Mouse (Mus musculus): ENCODE data around the gene Tescl. TPM values are rescaled to one million over a fixed set of nuclear protein-coding genes. Genes with fewer than 3 reads are reported as not detected.

The Tescl gene
- polyA plus RNA-seq, 1 experiment from 2014 or later: not detected

- DNase-seq (ENCODE audit: low spot score, missing footprints) (peak; percentile 74), ATAC-seq (ENCODE audit: low FRiP score) (no peak)
- H3K27me3 ChIP-seq (ENCODE audit: control insufficient read depth, insufficient read depth, low read length): no peaks in the 10 kb centered on the region
- H3K4me1 ChIP-seq (ENCODE audit: control insufficient read depth, insufficient read depth, low read length): no peaks in the 10 kb centered on the region
- H3K4me3 ChIP-seq (ENCODE audit: low read depth, low read length): no peak overlapping the region
- no peak overlapping the region for H3K9ac ChIP-seq (ENCODE audit: low read length)
- no peaks in the 10 kb centered on the region for H3K9me3 ChIP-seq (ENCODE audit: control insufficient read depth, low read length)
- no peak overlapping the region for H3K27ac ChIP-seq (ENCODE audit: low read depth, low read length)
- H3K4me2 ChIP-seq: no peak overlapping the region
- peaks cover 23% of the 10 kb centered on the region for H3K36me3 ChIP-seq (ENCODE audit: control insufficient read depth, insufficient read depth, low read length)
- 87% methylated on average over 5 of the region's 5 CpGs for WGBS
Measured at GRCm38 (mm10) chr7:24287670-24288069, 46.1 kb downstream of the Tescl start.

- H3K36me3 ChIP-seq (ENCODE audit: control insufficient read depth, insufficient read depth, low read length): peaks cover 17% of the 10 kb centered on the region
- H3K9me3 ChIP-seq (ENCODE audit: control insufficient read depth, low read length): no peaks in the 10 kb centered on the region
- no peak overlapping the region for H3K9ac ChIP-seq (ENCODE audit: low read length)
- H3K27ac ChIP-seq (ENCODE audit: low read depth, low read length): no peak overlapping the region
- no peak overlapping the region for H3K4me3 ChIP-seq (ENCODE audit: low read depth, low read length)
- WGBS: 75% methylated on average over 4 of the region's 4 CpGs
- ATAC-seq (ENCODE audit: low FRiP score) (no peak), DNase-seq (ENCODE audit: low spot score, missing footprints) (peak; percentile 65)
- H3K4me2 ChIP-seq: no peak overlapping the region
- no peaks in the 10 kb centered on the region for H3K4me1 ChIP-seq (ENCODE audit: control insufficient read depth, insufficient read depth, low read length)
- no peaks in the 10 kb centered on the region for H3K27me3 ChIP-seq (ENCODE audit: control insufficient read depth, insufficient read depth, low read length)
Measured at GRCm38 (mm10) chr7:24286916-24287315, 46.8 kb downstream of the Tescl start.

- Histone ChIP-seq H3K27ac (ENCODE audit: low read depth, low read length) (no peak overlapping the region), H3K4me2 (no peak overlapping the region), H3K9ac (ENCODE audit: low read length) (no peak overlapping the region), H3K4me1 (ENCODE audit: control insufficient read depth, insufficient read depth, low read length) (no peaks in the 10 kb centered on the region), H3K36me3 (ENCODE audit: control insufficient read depth, insufficient read depth, low read length) (peaks cover 9% of the 10 kb centered on the region), H3K9me3 (ENCODE audit: control insufficient read depth, low read length) (no peaks in the 10 kb centered on the region), H3K27me3 (ENCODE audit: control insufficient read depth, insufficient read depth, low read length) (no peaks in the 10 kb centered on the region), H3K4me3 (ENCODE audit: low read depth, low read length) (no peak overlapping the region)
- DNase-seq (ENCODE audit: low spot score, missing footprints) (peak; percentile 82), ATAC-seq (ENCODE audit: low FRiP score) (no peak)
- WGBS: 48% methylated on average over 4 of the region's 4 CpGs
Measured at GRCm38 (mm10) chr7:24286090-24286489, 47.6 kb downstream of the Tescl start.

Small RNA genes lying within 50 kb of the gene (microRNA-seq; reads per million reads assigned to microRNA genes)
- gene Gm27592: not detected

Other genes with a start within 250 kb of the Tescl start
- 4.1 and 4.3 TPM in 2 replicates for gene Zfp112, start 221.6 kb downstream of the Tescl start, polyA plus RNA-seq (2014; fragmentation: Nextera tagmentation; extraction: Ambion mirVana)
- gene Zfp235, start 199.8 kb downstream of the Tescl start, polyA plus RNA-seq (2014; fragmentation: Nextera tagmentation; extraction: Ambion mirVana): 13.5 and 16.6 TPM in 2 replicates
- gene Zfp114, start 158.9 kb downstream of the Tescl start, polyA plus RNA-seq (2014; fragmentation: Nextera tagmentation; extraction: Ambion mirVana): 4.6 and 4.8 TPM in 2 replicates
- gene Zfp111, start 122.5 kb downstream of the Tescl start, polyA plus RNA-seq (2014; fragmentation: Nextera tagmentation; extraction: Ambion mirVana): 10.5 and 11.3 TPM in 2 replicates
- 4.5 and 5.1 TPM in 2 replicates for gene Zfp109, start 96.4 kb downstream of the Tescl start, polyA plus RNA-seq (2014; fragmentation: Nextera tagmentation; extraction: Ambion mirVana)
- gene Zfp108, start 79.1 kb downstream of the Tescl start, polyA plus RNA-seq (2014; fragmentation: Nextera tagmentation; extraction: Ambion mirVana): 2.5 and 2.7 TPM in 2 replicates
- gene Zfp93, start 63.5 kb downstream of the Tescl start, polyA plus RNA-seq (2014; fragmentation: Nextera tagmentation; extraction: Ambion mirVana): 7.1 and 8.8 TPM in 2 replicates
- 37.1 and 40.8 TPM in 2 replicates for gene Zfp61, start 32.7 kb downstream of the Tescl start, polyA plus RNA-seq (2014; fragmentation: Nextera tagmentation; extraction: Ambion mirVana)
- 13.0 and 14.3 TPM in 2 replicates for gene Zfp94, start 17.3 kb downstream of the Tescl start, polyA plus RNA-seq (2014; fragmentation: Nextera tagmentation; extraction: Ambion mirVana)
- not detected in 2 replicates for gene Lypd5, start 15.3 kb upstream of the Tescl start, polyA plus RNA-seq (2014; fragmentation: Nextera tagmentation; extraction: Ambion mirVana)
- 2.8 and 3.4 TPM in 2 replicates for gene Kcnn4, start 36.3 kb upstream of the Tescl start, polyA plus RNA-seq (2014; fragmentation: Nextera tagmentation; extraction: Ambion mirVana)
- gene Smg9, start 65.7 kb upstream of the Tescl start, polyA plus RNA-seq (2014; fragmentation: Nextera tagmentation; extraction: Ambion mirVana): 18.7 and 20.9 TPM in 2 replicates
- gene Irgc1, start 118.4 kb upstream of the Tescl start, polyA plus RNA-seq (2014; fragmentation: Nextera tagmentation; extraction: Ambion mirVana): not detected in 2 replicates
- gene Plaur, start 128.5 kb upstream of the Tescl start, polyA plus RNA-seq (2014; fragmentation: Nextera tagmentation; extraction: Ambion mirVana): 0.86 and 1.4 TPM in 2 replicates
- 6.6 and 6.7 TPM in 2 replicates for gene Cadm4, start 148.1 kb upstream of the Tescl start, polyA plus RNA-seq (2014; fragmentation: Nextera tagmentation; extraction: Ambion mirVana)
- 83.8 and 83.9 TPM in 2 replicates for gene Zfp428, start 173.1 kb upstream of the Tescl start, polyA plus RNA-seq (2014; fragmentation: Nextera tagmentation; extraction: Ambion mirVana)
- 0.55 and 0.59 TPM in 2 replicates for gene AC161166.1, start 178.5 kb upstream of the Tescl start, polyA plus RNA-seq (2014; fragmentation: Nextera tagmentation; extraction: Ambion mirVana)
- 13.4 and 14.0 TPM in 2 replicates for gene Irgq, start 196.8 kb upstream of the Tescl start, polyA plus RNA-seq (2014; fragmentation: Nextera tagmentation; extraction: Ambion mirVana)
- gene Pinlyp, start 212.2 kb upstream of the Tescl start, polyA plus RNA-seq (2014; fragmentation: Nextera tagmentation; extraction: Ambion mirVana): not detected in 2 replicates
- 91.9 and 101 TPM in 2 replicates for gene Xrcc1, start 212.4 kb upstream of the Tescl start, polyA plus RNA-seq (2014; fragmentation: Nextera tagmentation; extraction: Ambion mirVana)